Mouse (Mus musculus): Measurements from ENCODE around the gene Tmem129. TPM values are rescaled to one million over a fixed set of nuclear protein-coding genes. Genes with fewer than 3 reads are reported as not detected.

Tmem129 gene
- total RNA-seq, 4 experiments from 2014 or later: 20.4 to 22.2 (median 21.9) TPM

DNA sequence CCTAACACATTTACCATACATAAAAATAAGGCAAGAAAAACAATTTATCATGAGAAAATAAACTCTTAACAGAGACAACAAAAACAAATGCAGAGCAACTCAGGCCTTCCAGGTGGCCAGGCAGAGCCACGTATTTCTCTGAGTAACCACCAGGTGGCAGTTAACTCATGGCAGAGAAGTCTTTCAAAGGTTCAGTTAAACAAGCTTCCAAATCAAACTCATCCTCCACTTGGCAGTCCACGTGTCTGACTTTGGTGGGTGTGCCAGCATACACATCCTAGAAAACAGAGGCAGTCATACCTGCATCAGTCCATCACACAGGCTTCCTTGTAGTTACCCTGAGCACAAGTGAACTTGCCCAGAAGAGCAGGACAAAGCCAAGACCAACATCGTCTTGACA lies 17.6 kb downstream of the Tmem129 start:
- DNase-seq (ENCODE audit: low spot score): peak; percentile 42

DNA sequence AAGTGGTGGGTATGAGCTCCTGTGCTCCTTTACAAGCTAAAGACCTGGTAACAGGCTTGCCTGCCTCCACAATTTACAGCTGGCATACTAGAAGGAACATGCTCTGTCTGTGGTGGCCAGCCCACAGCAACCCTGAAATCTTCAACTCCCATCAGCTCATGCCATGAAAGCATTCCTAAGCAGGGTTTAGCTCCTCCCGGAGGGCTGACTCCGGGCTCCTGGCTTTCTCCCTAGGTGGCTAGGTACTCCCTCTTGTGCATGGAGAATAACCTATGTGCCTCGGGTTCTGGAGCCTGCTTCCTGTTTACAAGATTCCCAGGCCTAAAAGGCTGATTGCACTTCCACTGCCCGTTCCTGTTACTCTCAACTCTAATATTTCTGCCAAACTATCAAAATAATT lies 19.4 kb downstream of the Tmem129 start:
- DNase-seq (ENCODE audit: low spot score): no peak

DNA sequence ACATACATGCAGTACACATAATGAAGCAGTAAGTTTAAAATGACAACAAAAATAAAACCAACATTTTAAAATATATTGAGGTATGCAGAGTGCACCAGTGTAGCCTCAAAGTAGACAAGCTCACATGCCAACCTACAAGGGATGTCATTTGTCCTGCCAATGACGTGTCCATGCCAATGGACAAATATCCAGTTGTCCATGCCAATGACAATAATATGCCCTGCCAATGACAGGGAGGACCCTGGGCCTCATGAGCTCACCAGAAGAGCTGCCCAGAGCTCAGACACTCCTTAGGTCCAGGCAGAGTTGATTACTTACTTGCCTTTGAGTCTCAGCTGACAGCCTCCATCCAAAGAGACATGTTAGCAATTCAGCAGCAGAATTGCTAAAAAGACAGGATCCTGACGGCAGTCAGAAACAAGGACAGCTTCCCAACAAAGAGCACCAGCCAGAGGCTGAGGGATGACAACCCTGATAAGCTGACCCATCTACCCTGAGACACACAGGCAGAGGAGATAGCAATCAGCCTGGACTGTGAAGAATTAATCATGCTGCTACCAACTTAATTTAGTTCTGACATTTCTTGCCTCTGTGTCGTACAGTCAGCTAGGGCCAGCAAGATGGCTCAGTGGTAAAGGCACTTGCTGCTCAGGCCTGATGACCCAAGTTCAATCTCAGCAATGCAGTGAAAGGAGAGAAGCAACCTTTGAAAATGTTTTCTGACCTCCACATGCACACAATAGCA lies 20.4 kb downstream of the Tmem129 start:
- no peak for DNase-seq (ENCODE audit: low spot score)

DNA sequence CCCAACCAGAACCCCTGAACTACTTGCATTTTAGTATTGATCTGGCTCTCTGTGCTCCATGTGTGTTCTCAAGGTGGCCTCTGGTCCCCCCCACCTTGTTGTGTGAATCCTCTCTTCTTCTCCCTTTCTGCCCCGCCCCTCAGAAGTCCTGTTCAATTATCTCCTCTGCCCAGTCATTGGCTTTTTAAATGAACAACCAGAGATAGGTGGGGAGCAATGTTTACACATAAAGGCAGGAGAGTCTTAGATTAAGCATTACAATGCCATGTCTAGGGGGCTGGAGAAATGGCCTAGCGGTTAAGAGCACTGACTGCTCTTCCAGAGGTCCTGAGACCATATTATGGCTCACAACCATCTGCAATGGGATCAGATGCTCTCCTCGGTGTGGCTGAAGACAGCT lies 22.9 kb downstream of the Tmem129 start:
- DNase-seq (ENCODE audit: low spot score): no peak

DNA sequence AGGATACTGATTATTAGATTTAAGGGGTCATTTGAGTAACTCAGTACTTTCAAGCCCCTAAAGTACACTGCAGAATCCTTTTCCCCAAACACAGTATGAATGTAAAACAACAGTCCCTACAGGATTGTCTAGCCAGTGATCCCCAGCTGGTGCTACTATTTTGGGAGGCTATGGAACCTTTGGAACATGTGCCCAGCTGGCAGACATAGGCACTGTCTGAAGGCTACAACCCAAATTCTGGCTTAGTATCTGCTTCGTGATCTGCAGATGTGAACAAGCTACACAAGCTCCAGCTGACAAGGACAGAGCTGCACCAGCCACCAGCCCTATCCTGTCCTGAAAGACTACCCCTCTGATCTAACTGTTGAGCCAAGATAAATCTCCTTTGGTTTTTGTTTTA lies 25.7 kb downstream of the Tmem129 start:
- no peak for DNase-seq (ENCODE audit: low spot score)

DNA sequence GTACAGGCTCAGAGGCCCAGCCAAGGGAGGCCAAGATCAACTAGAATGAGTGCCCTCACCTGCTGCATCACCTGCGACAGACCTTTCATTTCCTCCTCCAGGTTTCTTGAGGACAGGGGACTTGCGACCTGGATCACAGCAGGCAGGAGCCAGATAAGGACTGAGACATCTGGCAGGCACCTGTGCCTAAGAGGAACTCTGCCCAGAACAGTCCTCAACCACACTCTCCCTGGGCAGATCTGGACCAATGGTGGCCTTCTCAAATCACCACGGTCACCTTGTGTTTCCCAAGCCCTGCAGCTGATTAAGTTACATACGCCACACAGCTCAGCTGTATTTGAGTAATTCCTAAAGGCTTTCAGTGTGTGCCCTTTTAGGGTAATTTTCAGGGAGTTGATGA lies 27.6 kb downstream of the Tmem129 start:
- DNase-seq (ENCODE audit: low spot score): no peak

DNA sequence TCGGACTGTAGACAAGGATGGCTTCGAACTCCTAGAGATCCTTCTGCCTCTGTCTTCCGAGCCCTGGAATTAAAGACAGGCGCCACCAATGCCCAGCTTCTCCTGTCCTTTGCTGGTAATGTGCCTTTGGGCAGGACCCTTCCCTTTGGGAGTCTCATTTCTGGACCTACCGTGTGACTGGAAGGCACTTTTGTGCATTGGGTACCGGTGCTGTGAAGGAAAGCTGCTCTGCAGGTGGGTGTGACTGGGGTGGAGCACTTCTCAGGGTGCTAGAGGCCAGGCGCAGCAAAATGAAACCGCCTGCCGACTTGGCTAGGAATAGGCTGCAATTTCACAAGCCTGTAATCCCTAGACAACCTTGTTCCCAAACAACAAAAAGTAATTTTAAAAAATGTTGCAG lies 28.2 kb downstream of the Tmem129 start:
- DNase-seq (ENCODE audit: low spot score): peak; percentile 49

DNA sequence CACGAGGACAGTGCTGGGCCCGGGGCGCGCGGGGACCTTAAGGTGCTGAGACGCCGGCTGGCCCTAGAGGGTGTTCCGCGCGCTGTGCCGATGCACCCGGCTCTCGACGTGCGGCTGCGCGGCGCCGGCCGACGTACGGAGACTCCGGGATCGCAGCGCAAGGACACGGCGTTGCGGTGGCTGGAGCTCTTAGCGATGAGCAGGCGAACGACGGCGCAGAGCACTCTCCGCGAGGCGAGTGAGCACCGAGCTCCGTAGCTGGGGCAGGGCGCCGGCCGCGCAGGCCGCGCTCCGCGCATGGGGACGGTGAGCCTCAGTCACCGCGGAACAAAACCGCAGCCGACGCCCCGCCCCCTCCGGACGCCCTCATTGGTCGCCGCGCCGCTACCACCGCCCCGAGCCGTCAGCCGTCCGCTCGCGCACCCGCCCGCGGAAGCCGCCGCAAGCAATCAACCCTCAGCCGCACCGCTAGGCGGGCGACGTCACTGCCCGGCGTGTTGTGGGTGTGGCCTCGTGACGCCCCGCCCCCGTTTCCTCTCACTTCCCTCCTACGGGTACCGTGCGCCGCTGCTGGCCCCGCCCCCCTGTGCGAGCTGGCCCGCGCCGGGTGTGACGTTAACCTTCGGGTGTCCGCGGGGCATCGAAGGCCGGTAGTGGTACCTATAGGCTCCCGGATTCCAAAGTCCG lies 28.8 kb downstream of the Tmem129 start, which contains the start of the genes Fam53a and Gm9903:
TSS of gene Fam53a (minus strand) at position 335 of the 687 bp plus-strand sequence.
TSS of gene Gm9903 (plus strand) at position 625 of the 687 bp plus-strand sequence.
- DNase-seq (ENCODE audit: low spot score): peak; percentile 99

DNA sequence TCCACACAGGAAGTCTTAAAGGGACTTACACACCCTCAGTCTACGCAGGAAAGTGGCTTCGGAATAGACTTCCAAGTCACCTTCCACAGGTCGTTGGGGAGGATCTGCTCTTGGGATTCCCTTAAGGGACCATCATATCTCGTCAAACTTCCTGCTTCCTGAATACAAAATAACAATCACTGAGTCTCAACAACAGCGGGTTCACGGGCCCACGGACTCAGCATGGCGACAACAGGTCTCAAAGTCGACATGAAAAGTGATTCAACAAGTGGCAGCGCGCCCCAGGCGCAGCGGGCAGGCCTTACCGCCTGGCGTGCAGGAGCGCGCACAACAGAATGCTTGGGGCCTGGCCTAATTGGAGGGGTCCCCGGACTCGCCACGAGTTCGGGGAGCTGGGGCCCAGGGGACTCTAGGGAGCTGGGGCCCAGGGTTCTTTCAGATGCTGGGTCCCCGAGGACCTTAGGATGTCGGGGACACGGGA lies 29.4 kb downstream of the Tmem129 start:
- peak; percentile 48 for DNase-seq (ENCODE audit: low spot score)

DNA sequence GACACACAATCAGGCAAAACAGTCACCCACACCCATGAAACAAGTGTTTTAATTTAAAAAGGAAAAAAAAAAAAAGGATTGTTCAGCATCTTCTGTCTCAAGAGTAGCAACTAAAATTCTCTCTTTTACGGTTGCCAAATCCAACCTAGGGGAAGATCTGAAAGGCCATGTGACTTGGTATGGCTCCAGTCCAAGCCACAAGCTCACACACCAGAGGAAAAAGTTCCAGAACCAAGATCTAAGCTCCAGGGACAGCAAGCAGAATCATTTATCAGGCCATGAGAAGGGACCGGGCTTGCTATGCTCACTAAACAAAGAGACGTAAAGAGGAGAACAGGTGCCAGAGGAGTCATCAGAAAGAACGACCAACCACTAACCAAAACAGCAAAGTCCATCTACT lies 30.2 kb downstream of the Tmem129 start:
- DNase-seq (ENCODE audit: low spot score): peak; percentile 35

DNA sequence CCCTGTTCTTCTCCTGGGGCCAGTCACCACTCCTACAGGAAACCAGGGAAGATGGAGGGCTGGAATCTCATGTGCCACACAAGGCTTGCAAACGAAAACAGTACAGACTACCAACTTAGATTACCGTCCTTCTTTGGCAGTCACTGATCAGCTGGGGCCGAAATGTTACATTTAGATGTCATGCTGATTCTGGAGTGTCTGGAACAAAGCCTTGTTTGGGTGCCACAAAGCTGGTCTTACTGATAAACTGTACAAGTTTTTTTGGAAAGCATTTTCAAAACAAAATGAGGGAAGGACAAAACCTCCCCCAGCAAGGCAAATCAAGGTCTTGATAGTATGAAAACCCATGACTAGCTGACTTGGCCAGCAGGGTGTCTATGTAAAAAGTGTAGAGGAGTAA lies 34.5 kb downstream of the Tmem129 start:
- DNase-seq (ENCODE audit: low spot score): no peak

DNA sequence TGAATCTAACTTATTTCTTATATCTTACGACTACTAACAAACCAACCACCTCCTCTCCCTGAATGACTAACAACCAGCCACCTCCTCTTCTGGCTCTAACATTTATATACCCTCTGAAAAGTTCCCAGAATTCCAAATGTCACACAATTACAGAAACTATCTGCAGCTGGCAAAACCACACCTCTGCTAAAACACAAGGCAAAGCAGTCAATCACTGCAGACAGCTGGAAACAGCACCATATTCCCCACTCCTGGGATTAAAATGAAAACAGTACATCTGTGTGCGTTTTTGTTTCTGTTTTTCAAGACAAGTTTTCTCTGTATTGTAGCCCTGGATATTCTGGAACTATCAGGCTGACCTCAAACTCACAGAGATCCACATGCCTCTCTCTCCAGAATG lies 35.5 kb downstream of the Tmem129 start:
- no peak for DNase-seq (ENCODE audit: low spot score)

DNA sequence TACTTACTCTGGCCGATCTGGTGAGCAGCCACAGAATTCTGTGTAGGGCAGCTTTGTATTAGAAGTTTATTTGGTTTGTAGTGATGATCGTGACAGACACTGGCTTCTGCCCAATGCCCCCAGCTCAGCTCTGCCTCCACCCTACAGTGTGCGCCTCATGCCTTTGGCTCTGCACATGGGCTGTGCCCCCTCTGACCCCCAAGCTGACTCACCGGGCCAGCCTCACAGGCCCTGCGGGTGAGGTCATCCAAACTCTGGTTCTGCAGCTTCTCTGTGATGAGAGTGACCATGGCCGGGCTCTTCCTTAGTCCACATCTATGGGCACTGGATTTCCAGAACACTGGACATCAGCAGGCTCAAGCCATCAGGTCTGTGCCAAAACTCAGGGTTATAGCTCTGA lies 43.8 kb downstream of the Tmem129 start:
- no peak for DNase-seq (ENCODE audit: low spot score)

DNA sequence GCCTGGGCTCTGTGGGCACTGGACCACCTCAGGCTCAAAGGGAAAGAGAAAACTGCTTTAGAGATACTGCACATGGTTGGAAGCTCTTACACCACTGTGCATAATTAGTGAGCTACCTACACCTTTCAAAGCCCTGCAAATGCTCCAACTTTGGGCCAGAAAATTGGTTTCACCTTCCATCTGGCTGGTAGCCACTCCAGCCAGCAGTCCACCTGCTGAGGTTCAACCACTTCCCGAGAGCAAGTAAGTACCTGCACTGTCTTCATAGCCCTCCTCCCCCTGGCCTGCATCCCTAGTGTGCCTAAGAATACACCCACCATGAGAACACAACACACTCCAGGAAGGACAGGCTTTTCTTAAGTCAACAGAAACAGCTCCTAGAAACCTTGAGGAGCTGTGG lies 46.4 kb downstream of the Tmem129 start:
- DNase-seq (ENCODE audit: low spot score): no peak

DNA sequence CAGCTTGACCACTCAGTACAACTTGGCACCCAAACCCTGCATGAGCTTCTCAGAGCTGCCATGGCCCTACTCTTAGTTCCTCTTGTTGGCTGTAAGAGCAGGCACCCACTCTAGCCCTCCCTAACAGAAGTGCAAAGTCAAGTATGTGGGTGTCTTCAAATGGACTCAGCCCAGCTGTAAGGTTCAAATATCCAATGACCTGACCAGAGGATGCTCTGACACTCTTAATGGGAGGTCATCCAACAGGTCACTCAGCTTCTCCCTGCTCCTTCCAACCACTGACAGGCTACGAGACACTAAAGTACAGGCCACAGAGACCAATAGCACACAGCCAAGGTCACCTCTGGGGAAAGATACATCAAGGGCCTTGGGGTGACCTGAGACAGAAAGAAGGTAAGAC lies 49.0 kb downstream of the Tmem129 start:
- no peak for DNase-seq (ENCODE audit: low spot score)

DNA sequence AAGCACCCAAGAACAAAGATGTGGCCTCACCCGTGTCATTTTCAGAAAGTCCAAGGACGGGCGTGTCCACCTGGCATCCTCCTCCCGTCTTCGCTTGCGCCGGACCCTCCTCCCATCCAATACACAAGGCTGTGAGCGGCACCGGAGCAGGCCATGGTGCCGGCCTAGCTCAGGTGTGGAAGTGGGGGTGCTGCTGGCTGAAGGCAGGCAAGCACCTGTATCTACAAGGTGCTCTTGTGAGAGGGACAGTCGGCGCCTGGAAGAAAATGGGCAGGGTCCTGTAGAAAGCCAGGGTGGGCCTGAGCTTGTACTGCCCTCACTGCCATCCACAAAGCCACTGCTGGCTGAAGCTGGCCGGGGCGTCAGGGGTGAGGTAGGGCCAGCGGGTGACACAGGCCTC lies 50.8 kb downstream of the Tmem129 start:
- no peak for DNase-seq (ENCODE audit: low spot score)

DNA sequence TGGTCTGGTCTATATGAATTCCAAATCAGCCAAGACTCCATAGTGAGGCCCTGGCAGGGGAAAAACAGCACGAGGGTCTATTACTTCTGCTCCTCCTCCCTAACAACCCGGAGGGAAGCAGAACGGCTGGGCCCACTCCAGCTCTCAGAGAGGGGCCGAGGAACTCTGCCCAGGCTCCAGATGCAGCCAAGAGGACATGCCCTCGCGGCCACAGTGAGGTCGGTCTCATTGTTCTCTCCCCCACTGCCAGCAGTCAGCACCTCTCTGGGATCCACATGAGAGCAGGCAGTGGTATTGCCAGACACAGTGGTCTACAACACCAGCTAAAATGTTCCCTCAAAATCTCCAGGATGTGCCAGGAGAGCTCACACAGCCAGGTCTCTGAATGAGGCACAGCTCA lies 51.6 kb downstream of the Tmem129 start:
- no peak for DNase-seq (ENCODE audit: low spot score)

DNA sequence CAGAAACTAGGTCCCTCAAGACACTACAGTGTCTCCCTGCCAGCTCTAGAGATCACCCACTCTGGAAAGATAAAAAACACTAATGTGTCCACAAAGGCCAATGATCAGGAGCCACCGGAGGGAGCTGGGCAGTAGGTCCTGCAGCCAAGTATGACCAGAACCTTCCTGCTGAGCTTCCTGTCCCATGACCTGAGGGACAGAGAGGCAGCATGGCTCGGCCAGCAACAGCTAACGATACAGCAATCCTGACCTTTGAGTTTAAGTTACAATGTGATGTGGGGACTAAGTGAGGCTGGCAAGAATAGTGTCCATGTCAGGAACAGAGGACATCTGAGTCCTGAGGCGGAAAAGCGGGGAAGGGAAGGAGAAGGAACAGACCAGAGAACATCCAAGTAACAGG lies 52.9 kb downstream of the Tmem129 start:
- DNase-seq (ENCODE audit: low spot score): no peak

Other genes with a start within 250 kb of the Tmem129 start
- not detected for gene Nkx1-1, start 224.4 kb downstream of the Tmem129 start, total RNA-seq (2022)
- 10 to 100 TPM; 24.0 to 30.9 (median 28.1) TPM for gene Fam53a, start 28.8 kb downstream of the Tmem129 start, total RNA-seq (2022)
- gene Gm9903, start 28.5 kb downstream of the Tmem129 start, total RNA-seq (2022): 1 to 10 TPM in 2 of 4 experiments, under 1 TPM in 2; 0.87 to 1.1 (median 1.0) TPM
- 10 to 100 TPM in 2 of 4 experiments, 1 to 10 TPM in 2; 8.8 to 12.0 (median 10.6) TPM for gene Slbp, start 5.8 kb downstream of the Tmem129 start, total RNA-seq (2022)
- 1 to 10 TPM; 1.6 to 3.1 (median 2.1) TPM for gene Tacc3, start 288 bp downstream of the Tmem129 start, total RNA-seq (2022)
- gene Fgfr3, start 63.3 kb upstream of the Tmem129 start, total RNA-seq (2022): 10 to 100 TPM in 2 of 4 experiments, 1 to 10 TPM in 2; 5.7 to 10.7 (median 9.3) TPM
- gene Letm1, start 124.4 kb upstream of the Tmem129 start, total RNA-seq (2022): 100 to 1,000 TPM; 135 to 149 (median 141) TPM
- gene Nsd2, start 162.3 kb upstream of the Tmem129 start, total RNA-seq (2022): 10 to 100 TPM; 24.0 to 25.3 (median 24.5) TPM

Data from heart, adult 8-10 months (tissue).